16 mouse cellular contexts compared by ENCODE assay signal in the genomic region with DNA sequence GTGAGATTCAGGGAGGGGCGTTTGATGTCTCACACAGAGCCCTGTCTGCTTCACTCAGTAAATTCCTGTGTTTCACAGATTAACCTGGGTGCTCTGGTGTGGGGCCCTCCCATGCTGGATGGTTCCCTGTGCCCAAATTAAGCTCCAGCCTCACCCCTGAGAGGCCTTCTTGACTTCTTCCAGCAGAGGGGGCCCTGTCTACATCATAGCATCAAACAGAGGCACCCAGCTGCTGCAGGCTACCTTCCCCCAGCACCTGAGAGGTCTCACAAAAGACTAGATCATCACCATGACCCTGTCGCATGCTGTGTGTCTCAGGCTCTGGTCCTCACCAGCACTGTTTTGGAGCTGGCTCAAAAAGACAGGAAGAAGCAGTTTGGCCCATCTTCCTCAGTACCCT. TPM values are rescaled to one million over a fixed set of nuclear protein-coding genes. Genes with fewer than 3 reads are reported as not detected.
DNase-seq lines count a peak whose midpoint lies in the region; ATAC-seq and TF ChIP-seq lines count a peak whose summit lies in the region.
"Had no signal": no experiment of that assay in that cellular context is flagged by ENCODE, and none has a peak within 500 bp of the region (broad histone marks: within the 10 kb centered on the region; RNA-seq: fewer than 3 reads in every experiment).

No protein-coding gene starts in this region.

- TF ChIP-seq EP300 in heart, adult 2 months (IDR thresholded peaks at IDR 0.05; ENCODE audit: insufficient read depth, low read depth, low read length): no peak
- no peak for TF ChIP-seq EP300 in ES-Bruce4 (IDR thresholded peaks at IDR 0.05; ENCODE audit: insufficient read depth, low read depth, low read length)

- H3K27ac ChIP-seq in heart, adult 2 months: no peak overlapping the region
- H3K27ac ChIP-seq in lung, embryonic 14.5 days (ENCODE audit: low read depth): no peak overlapping the region
- H3K27ac ChIP-seq in ES-Bruce4 (ENCODE audit: insufficient read depth, low read length): no peak overlapping the region
- H3K27ac ChIP-seq: liver, embryonic 15.5 days; neural tube, embryonic 15.5 days had no signal

- peaks cover 10% of the 10 kb centered on the region for H3K4me1 ChIP-seq in heart, adult 2 months (ENCODE audit: control insufficient read depth, insufficient read depth, low read length)
- H3K4me1 ChIP-seq in lung, embryonic 14.5 days (ENCODE audit: insufficient read depth): peaks cover 2% of the 10 kb centered on the region; the same call in 1 of the 2 replicates
- peaks cover 1% of the 10 kb centered on the region for H3K4me1 ChIP-seq in ES-Bruce4 (ENCODE audit: control insufficient read depth, insufficient read depth, low read length)

- no peaks in the 10 kb centered on the region for H3K36me3 ChIP-seq in heart, adult 2 months (ENCODE audit: control insufficient read depth, insufficient read depth, low read length)
- H3K36me3 ChIP-seq in lung, embryonic 14.5 days (ENCODE audit: insufficient read depth): peaks cover 10% of the 10 kb centered on the region
- H3K36me3 ChIP-seq in ES-Bruce4 (ENCODE audit: control insufficient read depth, insufficient read depth, low read length, poor library complexity, severe bottlenecking): no peaks in the 10 kb centered on the region
- H3K36me3 ChIP-seq: liver, embryonic 15.5 days had no signal

- H3K9ac ChIP-seq in heart, adult 2 months (ENCODE audit: low read depth, low read length): no peak overlapping the region
- no peak overlapping the region for H3K9ac ChIP-seq in lung, embryonic 14.5 days
- H3K9ac ChIP-seq in ES-Bruce4 (ENCODE audit: low read depth, poor library complexity, severe bottlenecking): no peak overlapping the region
- H3K9ac ChIP-seq: liver, embryonic 15.5 days; neural tube, embryonic 15.5 days had no signal

- TF ChIP-seq CTCF in heart, adult 2 months (IDR thresholded peaks at IDR 0.05): peak; percentile 31
- peak; percentile 24; the same call in 1 of the 2 replicates for TF ChIP-seq CTCF in lung, embryonic 14.5 days (IDR thresholded peaks at IDR 0.05; ENCODE audit: low read depth)
- peak; percentile 27 for TF ChIP-seq CTCF in ES-Bruce4 (IDR thresholded peaks at IDR 0.05; ENCODE audit: low read depth, low read length)

- no peaks in the 10 kb centered on the region for H3K27me3 ChIP-seq in heart, adult 2 months (ENCODE audit: control insufficient read depth, insufficient read depth, low read length)
- no peaks in the 10 kb centered on the region for H3K27me3 ChIP-seq in lung, embryonic 14.5 days (ENCODE audit: insufficient read depth, low read length)
- no peaks in the 10 kb centered on the region for H3K27me3 ChIP-seq in ES-Bruce4 (ENCODE audit: control insufficient read depth, insufficient read depth, low read length, poor library complexity, severe bottlenecking)
- H3K27me3 ChIP-seq: liver, embryonic 15.5 days; neural tube, embryonic 15.5 days had no signal

- no peak for TF ChIP-seq POLR2A in heart, adult 2 months (IDR thresholded peaks at IDR 0.05; ENCODE audit: insufficient read depth, low read depth, low read length)
- no peak for TF ChIP-seq POLR2A in ES-Bruce4 (IDR thresholded peaks at IDR 0.05; ENCODE audit: insufficient read depth, low read length)

- WGBS in heart, adult 2 months: 94% methylated on average over 2 of the region's 2 CpGs
- 69% methylated on average over 2 of the region's 2 CpGs for WGBS in lung, embryonic 14.5 days

- no peak overlapping the region for H3K4me2 ChIP-seq in lung, embryonic 14.5 days
- H3K4me2 ChIP-seq: liver, embryonic 15.5 days; neural tube, embryonic 15.5 days had no signal

- H3K9me3 ChIP-seq in lung, embryonic 14.5 days (ENCODE audit: low read depth, low read length): no peaks in the 10 kb centered on the region
- H3K9me3 ChIP-seq in ES-Bruce4 (replicated peaks; ENCODE audit: control insufficient read depth, insufficient read depth, low read length, poor library complexity, severe bottlenecking): no peaks in the 10 kb centered on the region
- H3K9me3 ChIP-seq: liver, embryonic 15.5 days; neural tube, embryonic 15.5 days had no signal

- H3K4me3 ChIP-seq in heart, adult 2 months: no peak overlapping the region
- no peak overlapping the region for H3K4me3 ChIP-seq in lung, embryonic 14.5 days (ENCODE audit: low read depth, low read length)
- H3K4me3 ChIP-seq in ES-Bruce4 (ENCODE audit: low read depth, low read length): no peak overlapping the region
- H3K4me3 ChIP-seq: liver, embryonic 15.5 days; myocyte; neural tube, embryonic 15.5 days had no signal

- H3K79me2 ChIP-seq in heart, adult 2 months (replicated peaks; ENCODE audit: control insufficient read depth, insufficient read depth, low read length): no peaks in the 10 kb centered on the region

- intact Hi-C loops in heart, adult 2 months (cut with DNase I): loop anchor here (10.0 kb wide), 1 partner anchor 572 kb away; no protein-coding TSS in a partner anchor
- intact Hi-C loops in heart, postnatal 25 days (cut with DNase I): no loop called here

- ATAC-seq in lung, embryonic 14.5 days (ENCODE audit: insufficient read depth): no peak
- ATAC-seq: forebrain, embryonic 16.5 days had no signal

- no peak for DNase-seq in heart, adult 2 months
- no peak for DNase-seq in heart, postnatal 25 days (ENCODE audit: low spot score)
- no peak for DNase-seq in lung, embryonic 14.5 days
- DNase-seq in lung, postnatal 14 days: no peak
- DNase-seq in ZHBTc4 (ENCODE audit: low read depth, low spot score): peak; percentile 40
- DNase-seq in adrenal gland, postnatal 10 days: no peak
- DNase-seq: adrenal gland, adult 2 months; cerebellum, adult 9-10 months; kidney, adult 11 months; lung, postnatal 10 days; midbrain, embryonic 14.5 days had no signal

RNA-seq across cellular contexts. Expression of a gene that starts 25.0 kb away (rescaled TPM):
- total RNA-seq in heart, adult 2 months (2021): 10 to 100 TPM; 25.2 to 33.2 TPM
- polyA plus RNA-seq in heart, adult 2 months (2012; rRNA removed): 34.4 and 42.7 TPM in 2 replicates
- 10 to 100 TPM; 30.3 to 45.6 TPM for total RNA-seq in heart, postnatal 25 days (2021)
- 46.7 and 51.1 TPM in 2 replicates for polyA plus RNA-seq in lung, embryonic 14.5 days (2014; fragmentation: Nextera tagmentation; extraction: Ambion mirVana)
- 31.2 and 33.2 TPM in 2 replicates for polyA plus RNA-seq in ES-Bruce4 (2011; ENCODE audit: insufficient read depth, insufficient read length, low read depth, missing spikeins)
- 10 to 100 TPM; 87.9 to 89.8 TPM for total RNA-seq in adrenal gland, postnatal 10 days (2021)
